Mouse (Mus musculus): ENCODE results near the gene Sgtb.

Gene Sgtb

DNA sequence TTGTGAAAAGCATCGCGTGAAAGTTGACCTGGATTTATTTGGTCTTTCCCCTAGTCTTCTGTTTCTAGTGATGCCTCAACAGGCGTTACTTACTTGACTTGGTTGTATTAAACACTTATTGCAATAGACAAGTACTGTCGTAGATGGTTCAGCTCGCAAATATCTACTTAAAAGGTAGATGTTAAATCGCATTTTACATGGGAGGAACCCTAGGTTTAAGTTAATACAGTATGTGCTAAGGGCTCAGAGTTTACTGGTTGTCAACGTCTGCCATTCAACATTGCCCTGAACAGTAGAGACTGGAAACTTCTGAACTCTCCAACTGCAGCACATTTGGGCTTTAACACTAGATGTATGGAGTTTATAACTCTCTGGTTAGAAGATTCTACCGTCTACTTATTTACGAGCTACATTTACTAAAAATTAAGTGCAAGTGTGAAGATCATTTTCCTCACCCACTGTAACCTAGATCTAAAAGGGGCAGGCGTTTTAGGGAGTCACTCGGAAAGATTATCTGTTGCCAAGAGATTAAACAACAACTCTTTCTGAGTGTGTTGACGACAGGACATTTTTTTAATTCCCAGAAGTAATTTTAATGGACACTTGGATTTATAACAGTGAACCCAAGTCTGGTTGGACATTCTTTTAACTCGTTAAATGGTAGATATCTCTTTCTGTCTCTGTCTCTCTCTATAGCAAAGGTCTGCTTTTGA is 69.8 kb downstream of the Sgtb start:
- DNase-seq = no peak

DNA sequence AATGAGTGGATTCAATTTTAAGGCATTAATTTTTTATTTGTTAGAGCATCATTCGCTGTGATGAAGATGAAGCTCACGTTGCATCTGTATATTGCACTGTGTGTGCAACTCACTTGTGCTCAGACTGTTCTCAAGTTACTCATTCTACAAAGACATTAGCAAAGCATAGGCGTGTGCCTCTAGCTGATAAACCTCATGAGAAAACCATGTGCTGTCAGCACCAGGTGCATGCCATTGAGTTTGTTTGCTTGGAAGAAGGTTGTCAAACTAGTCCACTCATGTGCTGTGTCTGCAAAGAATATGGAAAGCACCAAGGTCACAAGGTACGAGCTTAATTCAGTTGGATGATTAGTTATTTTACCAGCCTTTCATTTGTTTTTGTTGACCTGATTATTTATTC is 77.8 kb downstream of the Sgtb start:
- DNase-seq = no peak

Measured in kidney, postnatal 36 days (tissue).